Mouse (Mus musculus) CH12.LX (cell line): ENCODE data around the gene 4931406P16Rik. TPM values are rescaled to one million over a fixed set of nuclear protein-coding genes. Genes with fewer than 3 reads are reported as not detected.

ENCODE experiments used
- DNase-seq: peaks from one replicate; pipeline ENCODE4 v3.0.0-alpha.2; 2013; ENCODE audit errors: extremely low read depth
- H3K27ac ChIP-seq: 2 replicates; pipeline ENCODE4 v1.5.1; 2012; ENCODE audit warnings: low read depth, mild to moderate bottlenecking, control low read depth, moderate library complexity; ENCODE audit not compliant: insufficient read depth
- H3K27me3 ChIP-seq: replicated peaks from 2 replicates; pipeline ENCODE3; 2012; ENCODE audit warnings: inconsistent platforms
- H3K36me3 ChIP-seq, 2 experiments: replicated peaks in 1 of 2; 2 replicates each; pipeline versions ENCODE3 to v1.6.1; 2012; ENCODE audit warnings: inconsistent platforms in 1 of 2, low read length in 1 of 2, mild to moderate bottlenecking in 1 of 2, mixed read lengths in 1 of 2, moderate library complexity in 1 of 2; ENCODE audit not compliant: control insufficient read depth in 1 of 2, insufficient read depth in 1 of 2
- H3K4me1 ChIP-seq, 2 experiments: 2 replicates each; pipeline ENCODE4 v1.6.1; 2012; ENCODE audit warnings: inconsistent platforms in 1 of 2, moderate library complexity in 1 of 2; ENCODE audit not compliant: insufficient read depth in 2 of 2, control insufficient read depth in 1 of 2
- H3K4me2 ChIP-seq: 2 replicates; pipeline ENCODE4 v1.6.1; 2012; ENCODE audit warnings: low read depth, mild to moderate bottlenecking, control low read depth; ENCODE audit not compliant: poor library complexity, insufficient read depth, severe bottlenecking
- H3K4me3 ChIP-seq, 3 experiments: fragments of 150-350 bp in 1 of 3; sonication (generic) in 1 of 3; replicated peaks in 1 of 3; 2 replicates each; pipeline versions ENCODE3 to v1.5.1; 2011 to 2012; ENCODE audit warnings: low read depth in 2 of 3, low read length in 2 of 3, mild to moderate bottlenecking in 2 of 3, moderate library complexity in 2 of 3, control low read depth in 1 of 3, improper control_type of control experiment in 1 of 3, inconsistent platforms in 1 of 3, mixed read lengths in 1 of 3; ENCODE audit not compliant: poor library complexity in 1 of 3
- H3K79me2 ChIP-seq: replicated peaks from 2 replicates; pipeline ENCODE4 v1.6.1; 2012; ENCODE audit warnings: mild to moderate bottlenecking, moderate library complexity; ENCODE audit not compliant: control insufficient read depth, poor library complexity, insufficient read depth, severe bottlenecking; ENCODE audit errors: extremely low read depth
- H3K9ac ChIP-seq: 2 replicates; pipeline ENCODE4 v1.6.1; 2012; ENCODE audit warnings: low read depth, mild to moderate bottlenecking, control low read depth, moderate library complexity; ENCODE audit not compliant: insufficient read depth
- H3K9me3 ChIP-seq: replicated peaks from 2 replicates; pipeline ENCODE3; 2012; ENCODE audit warnings: low read length, inconsistent platforms, mixed read lengths
- BHLHE40 ChIP-seq: IDR thresholded peaks from 2 replicates; pipeline ENCODE4 v1.6.1; 2011; ENCODE audit warnings: mild to moderate bottlenecking, low read depth, low read length, improper control_type of control experiment
- CTCF ChIP-seq, 2 experiments: IDR thresholded peaks in 1 of 2; conservative IDR thresholded peaks in 1 of 2; 2 replicates each; pipeline ENCODE4 v1.5.1; 2011 to 2012; ENCODE audit warnings: low read depth in 2 of 2, low read length in 2 of 2, improper control_type of control experiment in 1 of 2, inconsistent platforms in 1 of 2, mild to moderate bottlenecking in 1 of 2, moderate library complexity in 1 of 2
- GABPA ChIP-seq: IDR thresholded peaks from 2 replicates; pipeline ENCODE4 v1.6.1; 2012; ENCODE audit warnings: low read depth, low read length, improper control_type of control experiment, inconsistent platforms; ENCODE audit not compliant: insufficient replicate concordance
- IRF4 ChIP-seq: IDR thresholded peaks from 2 replicates; pipeline ENCODE4 v1.6.1; 2014; ENCODE audit warnings: low read depth, mild to moderate bottlenecking, inconsistent platforms, low read length, improper control_type of control experiment
- MAFK ChIP-seq: IDR thresholded peaks from 2 replicates; pipeline ENCODE4 v1.6.1; 2011; ENCODE audit warnings: low read length, improper control_type of control experiment; ENCODE audit not compliant: insufficient replicate concordance
- MAX ChIP-seq: IDR thresholded peaks from 2 replicates; pipeline ENCODE4 v1.6.1; 2011; ENCODE audit warnings: low read length, improper control_type of control experiment
- MEF2A ChIP-seq: IDR thresholded peaks from 2 replicates; pipeline ENCODE4 v1.6.1; 2014; ENCODE audit warnings: low read depth, mild to moderate bottlenecking, inconsistent platforms, low read length, improper control_type of control experiment, borderline replicate concordance
- NELFE ChIP-seq: IDR thresholded peaks from 2 replicates; pipeline ENCODE4 v1.6.1; 2011; ENCODE audit warnings: low read depth, low read length, improper control_type of control experiment
- RAD21 ChIP-seq: IDR thresholded peaks from 2 replicates; pipeline ENCODE4 v1.6.1; 2011; ENCODE audit warnings: low read depth, mild to moderate bottlenecking, low read length, improper control_type of control experiment, moderate library complexity
- SMC3 ChIP-seq: IDR thresholded peaks from 2 replicates; pipeline ENCODE4 v1.6.1; 2011; ENCODE audit warnings: low read depth, low read length, improper control_type of control experiment
- TBP ChIP-seq: conservative IDR thresholded peaks from 2 replicates; pipeline ENCODE4 v1.6.1; 2011; ENCODE audit warnings: low read depth, low read length, improper control_type of control experiment
- UBTF ChIP-seq: IDR thresholded peaks from 2 replicates; pipeline ENCODE4 v1.6.1; 2012; ENCODE audit warnings: low read depth, mild to moderate bottlenecking, inconsistent platforms, low read length, improper control_type of control experiment, moderate library complexity
- USF1 ChIP-seq: IDR thresholded peaks from 2 replicates; pipeline ENCODE4 v1.6.1; 2014; ENCODE audit warnings: low read depth, mild to moderate bottlenecking, inconsistent platforms, low read length, improper control_type of control experiment
- ZC3H11A ChIP-seq: IDR thresholded peaks from 2 replicates; pipeline ENCODE4 v1.6.1; 2012; ENCODE audit warnings: low read depth, mild to moderate bottlenecking, inconsistent platforms, low read length, improper control_type of control experiment
- dilution Hi-C: fragments of 300-500 bp; cut with MboI; formaldehyde crosslinking; loops from 2 replicates; pipeline ENCODE4 v1.14.3; 2020; ENCODE audit warnings: low sequenced_read_pairs; ENCODE audit not compliant: extremely low pct_unique_long_range_greater_than_20kb, extremely low pct_ligation_motif_present
- in situ Hi-C: fragments of 300-500 bp; cut with MboI; formaldehyde crosslinking; loops from 3 replicates; pipeline ENCODE4 v1.14.3; 2019; ENCODE audit warnings: low sequenced_read_pairs, low pct_ligation_motif_present, low pct_unique_long_range_greater_than_20kb, mixed read lengths
- polyA plus RNA-seq: library from polyadenylated mRNA; unstranded; fragments of >175 nt; gene quantifications from 2 replicates; pipeline ENCODE4 v1.2.1, GENCODE M21; 2012; ENCODE audit warnings: low read depth; ENCODE audit not compliant: insufficient read length
- total RNA-seq, 2 experiments: library from RNA; depleted of rRNA; stranded (reverse); fragments of 300-350 nt in 1 of 2; fragments of >200 nt in 1 of 2; gene quantifications; 2 replicates each; pipeline ENCODE4 v1.2.3; 2012 to 2014

The 4931406P16Rik gene
- total and polyA plus RNA-seq, 3 experiments, result 10.0 to 15.6 (median 11.7) TPM

- DNase-seq, result no peak
- Histone ChIP-seq H3K79me2 (no peaks in the 10 kb centered on the region), H3K9ac (no peak overlapping the region), H3K9me3 (no peaks in the 10 kb centered on the region), H3K4me3 (no peak overlapping the region), H3K36me3 (peaks cover 25 to 71% of the 10 kb centered on the region in 2 experiments), H3K4me1 (peaks cover 0 to 15% of the 10 kb centered on the region in 2 experiments; a peak in 2 of 4 replicates), H3K4me2 (no peak overlapping the region), H3K27ac (no peak overlapping the region), H3K27me3 (no peaks in the 10 kb centered on the region)
- in situ Hi-C loops, result loop anchor here (10.0 to 25.0 kb wide), 2 partner anchors 89 to 406 kb away; partner anchors contain the start of gene Kctd15
- dilution Hi-C loops, result no loop called here
- no peak for TF ChIP-seq MAX
- no peak for TF ChIP-seq USF1
- TF ChIP-seq CTCF (conservative IDR thresholded peaks at IDR 0.05 in 1 of 2, IDR thresholded peaks at IDR 0.05 in 1 of 2; ENCODE audit: low read depth in 2 of 2, low read length in 2 of 2), result no peak
- TF ChIP-seq TBP, result no peak
- no peak for TF ChIP-seq NELFE
- no peak for TF ChIP-seq UBTF
These were observed 57.4 kb downstream of the 4931406P16Rik start for GRCm38 (mm10) chr7:34255916-34256315.

- H3K4me1 ChIP-seq, result peaks cover 0 to 15% of the 10 kb centered on the region in 2 experiments; a peak in 2 of 4 replicates
- in situ Hi-C loops (loop anchor here (10.0 to 25.0 kb wide), 2 partner anchors 90 to 407 kb away; partner anchors contain the start of gene Kctd15), dilution Hi-C loops (no loop called here)
- H3K79me2 ChIP-seq, result no peaks in the 10 kb centered on the region
- H3K4me3 ChIP-seq, result no peak overlapping the region
- DNase-seq, result no peak
- H3K9me3 ChIP-seq, result no peaks in the 10 kb centered on the region
- H3K4me2 ChIP-seq, result no peak overlapping the region
- TF ChIP-seq IRF4 (no peak), GABPA (no peak), BHLHE40 (no peak), MAFK (no peak), ZC3H11A (no peak), UBTF (no peak)
- H3K27ac ChIP-seq, result no peak overlapping the region
- peaks cover 27 to 71% of the 10 kb centered on the region in 2 experiments for H3K36me3 ChIP-seq
- H3K9ac ChIP-seq, result no peak overlapping the region
- no peaks in the 10 kb centered on the region for H3K27me3 ChIP-seq
These were observed 58.2 kb downstream of the 4931406P16Rik start for GRCm38 (mm10) chr7:34255137-34255536.

GRCm38 (mm10) chr7:34252030-34252429, 61.3 kb downstream of the 4931406P16Rik start:
- peaks cover 24 to 75% of the 10 kb centered on the region in 2 experiments for H3K36me3 ChIP-seq
- in situ Hi-C loops, result loop anchor here (10.0 to 25.0 kb wide), 2 partner anchors 93 to 410 kb away; partner anchors contain the start of gene Kctd15
- TF ChIP-seq SMC3 (peak; percentile 73), RAD21 (peak; percentile 61), CTCF (conservative IDR thresholded peaks at IDR 0.05 in 1 of 2, IDR thresholded peaks at IDR 0.05 in 1 of 2; ENCODE audit: low read depth in 2 of 2, low read length in 2 of 2) (peak; percentile 34 to 73; a peak in 2 of 4 replicates), MEF2A (no peak)
- H3K9ac ChIP-seq, result no peak overlapping the region
- H3K4me2 ChIP-seq, result no peak overlapping the region
- H3K79me2 ChIP-seq, result no peaks in the 10 kb centered on the region
- no peak overlapping the region for H3K4me3 ChIP-seq
- no peaks in the 10 kb centered on the region for H3K9me3 ChIP-seq
- peak; percentile 34 for DNase-seq
- H3K4me1 ChIP-seq, result peaks cover 0 to 15% of the 10 kb centered on the region in 2 experiments; a peak in 2 of 4 replicates
- H3K27ac ChIP-seq, result no peak overlapping the region
- dilution Hi-C loops, result no loop called here
- no peaks in the 10 kb centered on the region for H3K27me3 ChIP-seq
